Mouse (Mus musculus): ENCODE results near the gene Crocc. TPM values are rescaled to one million over a fixed set of nuclear protein-coding genes. Genes with fewer than 3 reads are reported as not detected.

The Crocc gene
- 5.1 and 6.2 TPM in 2 replicates for polyA plus RNA-seq (2014; fragmentation: Nextera tagmentation; extraction: Ambion mirVana)

DNA sequence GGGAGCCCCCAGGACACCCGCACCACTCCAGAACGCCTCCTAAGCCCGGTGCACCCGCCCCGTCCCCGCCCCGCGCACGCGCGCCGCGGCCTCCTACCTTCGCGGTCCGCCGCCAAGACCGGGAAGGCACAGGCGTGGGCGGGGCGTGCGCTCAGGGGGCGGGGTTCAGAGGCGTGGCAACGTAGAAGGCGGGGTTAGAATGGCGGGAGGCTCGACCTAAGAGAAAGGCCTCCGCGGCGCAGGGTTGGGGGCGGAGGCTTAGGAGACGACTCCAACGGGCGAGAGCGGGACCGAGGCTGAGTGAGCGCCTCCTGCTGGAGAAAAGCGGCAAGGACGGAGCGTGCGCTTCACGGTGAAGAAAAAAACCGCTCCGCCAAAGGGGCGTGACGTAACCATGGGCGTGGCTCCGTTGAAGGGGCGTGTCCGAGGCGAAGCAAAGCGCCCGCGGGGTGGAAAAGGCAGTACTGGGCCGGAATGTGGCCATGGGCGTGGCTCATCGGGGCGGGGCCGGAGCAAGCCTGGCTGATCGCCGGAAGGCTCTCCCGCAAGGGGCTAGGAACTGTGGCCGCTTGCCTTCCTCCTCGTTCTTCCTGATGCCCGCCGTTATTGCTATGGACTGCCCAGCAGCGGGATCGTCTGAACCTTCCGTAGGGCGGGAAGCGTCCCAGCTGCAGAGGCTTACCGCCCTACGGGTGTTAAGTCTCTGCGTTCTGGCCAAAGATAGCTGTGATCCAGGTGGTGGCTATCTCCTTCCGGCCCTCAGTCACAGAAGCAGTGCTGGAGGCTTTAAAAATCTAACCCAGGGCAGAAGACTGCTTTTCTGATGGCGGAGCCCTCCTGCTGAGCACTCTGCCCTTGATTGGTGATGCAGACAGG lies at the start of gene Crocc:
TSS of gene Crocc (minus strand) at position 125 of the 876 bp plus-strand sequence.
- peak; percentile 96 for ATAC-seq (ENCODE audit: low read depth)
- under 1% methylated on average over 52 of the region's 77 CpGs for WGBS

DNA sequence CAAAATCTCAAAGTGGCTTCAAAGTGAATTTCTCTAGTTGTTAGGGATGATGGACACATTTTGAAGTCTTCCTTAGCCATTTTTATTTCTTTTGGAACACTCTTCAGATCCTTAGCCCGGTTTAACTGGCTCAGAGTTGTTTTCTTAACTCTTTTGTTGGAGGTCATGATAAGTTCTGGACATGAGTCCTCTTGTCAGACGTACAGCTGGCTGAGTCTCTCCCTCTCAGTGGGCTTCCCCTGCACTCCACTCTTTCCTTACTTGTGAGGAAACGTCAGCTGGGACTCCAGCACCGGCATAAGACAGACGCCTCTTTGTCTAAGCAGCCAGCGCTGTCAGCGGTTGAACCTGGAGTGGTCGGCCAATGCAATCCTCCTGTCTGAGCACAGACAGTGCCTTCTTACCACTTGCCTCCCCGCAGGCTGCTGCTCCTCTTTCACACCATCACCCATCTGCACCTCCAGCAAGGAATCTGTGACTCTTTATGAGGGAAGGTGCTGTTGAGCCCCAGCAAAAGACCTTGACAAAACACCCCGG lies 47.9 kb upstream of the Crocc start:
- ATAC-seq (ENCODE audit: low read depth): peak; percentile 47
- WGBS: 26% methylated on average over 10 of the region's 10 CpGs

More for the DNA sequence above, at the start of gene Crocc:
- H3K27ac ChIP-seq (replicated peaks; ENCODE audit: low read depth, low read length): peak within 1 kb of the TSS; percentile 89
- peak within 1 kb of the TSS; percentile 60 for H3K4me2 ChIP-seq (ENCODE audit: low read depth, low read length)
- peak within 1 kb of the TSS; percentile 74 for H3K9ac ChIP-seq (ENCODE audit: low read depth, low read length)
- peaks cover 8% of the 10 kb centered on the region; the same call in 1 of the 2 replicates for H3K4me1 ChIP-seq (ENCODE audit: control insufficient read depth, insufficient read depth, low read length)
- H3K27me3 ChIP-seq (replicated peaks; ENCODE audit: control insufficient read depth, insufficient read depth, low read length): no peaks in the 10 kb centered on the region
- DNase-seq (ENCODE audit: low spot score): peak; percentile 99
- peak within 1 kb of the TSS; percentile 58 for H3K4me3 ChIP-seq (ENCODE audit: low read depth, low read length)
- H3K9me3 ChIP-seq (ENCODE audit: control insufficient read depth, low read length): no peaks in the 10 kb centered on the region
- peaks cover 24% of the 10 kb centered on the region for H3K36me3 ChIP-seq (ENCODE audit: control insufficient read depth, insufficient read depth, low read length)

DNA sequence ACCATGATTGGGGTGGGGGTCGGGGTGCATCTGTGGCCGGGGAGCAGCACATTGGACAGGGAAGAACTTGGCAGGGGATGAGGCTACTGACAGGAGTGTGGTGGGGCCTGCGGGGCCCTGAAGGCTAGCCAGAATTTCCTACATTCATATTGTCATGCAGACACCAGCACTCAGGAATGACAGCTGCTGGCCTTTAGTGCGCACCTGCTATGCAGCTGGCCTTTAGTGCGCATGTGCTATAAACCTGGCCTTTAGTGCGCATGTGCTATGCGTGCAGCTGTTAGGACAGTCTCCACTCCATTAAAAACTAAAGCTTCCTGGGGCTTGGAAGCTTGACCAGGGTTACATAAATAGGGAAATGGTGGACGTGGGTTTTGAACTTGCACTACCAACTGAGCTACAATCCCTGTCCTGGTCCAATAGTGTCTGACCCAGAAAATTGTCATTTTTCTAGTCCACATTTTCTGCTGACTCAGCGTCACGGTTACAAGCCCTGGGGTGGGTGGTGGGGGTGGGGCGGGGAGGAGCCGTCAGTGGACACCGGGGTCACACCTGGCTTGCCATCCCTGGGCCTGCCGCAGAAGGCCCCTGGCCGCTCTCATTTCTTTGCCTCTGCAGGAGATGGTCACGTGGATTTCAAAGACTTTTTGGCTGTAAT lies 46.3 kb upstream of the Crocc start:
- ATAC-seq (ENCODE audit: low read depth) (peak; percentile 42; the same call in 1 of the 2 replicates), DNase-seq (ENCODE audit: low spot score) (peak; percentile 73)
- no peaks in the 10 kb centered on the region for H3K4me1 ChIP-seq (ENCODE audit: control insufficient read depth, insufficient read depth, low read length)
- H3K4me2 ChIP-seq (ENCODE audit: low read depth, low read length): no peak overlapping the region
- peaks cover 18% of the 10 kb centered on the region for H3K36me3 ChIP-seq (ENCODE audit: control insufficient read depth, insufficient read depth, low read length)
- no peak overlapping the region for H3K9ac ChIP-seq (ENCODE audit: low read depth, low read length)
- 74% methylated on average over 16 of the region's 16 CpGs for WGBS
- H3K27ac ChIP-seq (replicated peaks; ENCODE audit: low read depth, low read length): no peak overlapping the region
- no peak overlapping the region for H3K4me3 ChIP-seq (ENCODE audit: low read depth, low read length)
- peaks cover 8% of the 10 kb centered on the region for H3K9me3 ChIP-seq (ENCODE audit: control insufficient read depth, low read length)
- H3K27me3 ChIP-seq (replicated peaks; ENCODE audit: control insufficient read depth, insufficient read depth, low read length): no peaks in the 10 kb centered on the region

More for the DNA sequence above, 47.9 kb upstream of the Crocc start:
- Histone ChIP-seq H3K4me2 (ENCODE audit: low read depth, low read length) (no peak overlapping the region), H3K9me3 (ENCODE audit: control insufficient read depth, low read length) (peaks cover 8% of the 10 kb centered on the region), H3K4me3 (ENCODE audit: low read depth, low read length) (no peak overlapping the region), H3K27ac (replicated peaks; ENCODE audit: low read depth, low read length) (no peak overlapping the region), H3K9ac (ENCODE audit: low read depth, low read length) (no peak overlapping the region), H3K4me1 (ENCODE audit: control insufficient read depth, insufficient read depth, low read length) (no peaks in the 10 kb centered on the region), H3K27me3 (replicated peaks; ENCODE audit: control insufficient read depth, insufficient read depth, low read length) (no peaks in the 10 kb centered on the region), H3K36me3 (ENCODE audit: control insufficient read depth, insufficient read depth, low read length) (peaks cover 34% of the 10 kb centered on the region)
- DNase-seq (ENCODE audit: low spot score): peak; percentile 66

DNA sequence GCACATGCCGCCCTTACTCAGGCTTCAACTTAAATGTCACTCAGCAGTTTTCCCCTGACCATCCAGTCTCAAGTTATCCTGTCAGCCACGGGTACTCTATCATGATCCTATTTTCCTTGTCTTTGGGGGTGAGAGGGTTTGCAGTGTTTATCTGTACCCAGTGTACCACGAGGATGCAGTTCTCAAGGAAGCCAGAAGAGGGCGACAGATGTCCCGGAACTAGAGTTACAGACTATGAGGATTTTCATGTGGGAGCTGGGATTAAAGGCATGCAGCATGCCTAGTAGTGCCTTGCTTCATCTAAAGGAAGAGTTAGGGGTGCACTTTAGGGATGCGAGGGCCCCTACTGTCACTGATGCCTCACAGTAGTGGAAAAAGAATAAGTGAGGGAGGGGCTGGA lies 41.5 kb upstream of the Crocc start:
- H3K4me3 ChIP-seq (ENCODE audit: low read depth, low read length): no peak overlapping the region
- ATAC-seq (ENCODE audit: low read depth): no peak
- no peaks in the 10 kb centered on the region for H3K4me1 ChIP-seq (ENCODE audit: control insufficient read depth, insufficient read depth, low read length)
- no peaks in the 10 kb centered on the region for H3K9me3 ChIP-seq (ENCODE audit: control insufficient read depth, low read length)
- DNase-seq (ENCODE audit: low spot score): no peak
- no peaks in the 10 kb centered on the region for H3K36me3 ChIP-seq (ENCODE audit: control insufficient read depth, insufficient read depth, low read length)
- H3K4me2 ChIP-seq (ENCODE audit: low read depth, low read length): no peak overlapping the region
- no peaks in the 10 kb centered on the region for H3K27me3 ChIP-seq (replicated peaks; ENCODE audit: control insufficient read depth, insufficient read depth, low read length)
- no peak overlapping the region for H3K27ac ChIP-seq (replicated peaks; ENCODE audit: low read depth, low read length)
- H3K9ac ChIP-seq (ENCODE audit: low read depth, low read length): no peak overlapping the region
- WGBS: 74% methylated on average over 6 of the region's 6 CpGs

DNA sequence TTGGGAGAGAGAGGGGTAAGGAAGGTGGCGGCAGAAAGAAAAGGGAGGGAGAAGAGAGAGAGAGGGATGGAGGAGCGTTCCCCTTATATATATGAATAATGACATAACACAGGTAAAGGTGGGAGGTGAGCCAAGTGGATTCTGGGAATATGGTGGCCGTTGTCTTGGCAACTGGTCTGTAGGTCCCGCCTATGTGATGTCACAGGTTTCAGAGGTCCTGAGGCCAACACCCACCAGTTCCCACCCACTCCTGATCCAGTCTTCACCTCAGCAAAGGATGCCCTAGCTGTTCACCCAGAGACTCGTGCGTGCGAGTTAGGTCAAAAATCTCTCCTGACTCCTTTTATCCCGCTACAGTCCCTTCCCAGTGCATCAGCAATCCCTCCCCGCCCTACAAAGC lies 40.9 kb upstream of the Crocc start:
- 91% methylated on average over 8 of the region's 9 CpGs for WGBS
- H3K27me3 ChIP-seq (replicated peaks; ENCODE audit: control insufficient read depth, insufficient read depth, low read length): no peaks in the 10 kb centered on the region

DNA sequence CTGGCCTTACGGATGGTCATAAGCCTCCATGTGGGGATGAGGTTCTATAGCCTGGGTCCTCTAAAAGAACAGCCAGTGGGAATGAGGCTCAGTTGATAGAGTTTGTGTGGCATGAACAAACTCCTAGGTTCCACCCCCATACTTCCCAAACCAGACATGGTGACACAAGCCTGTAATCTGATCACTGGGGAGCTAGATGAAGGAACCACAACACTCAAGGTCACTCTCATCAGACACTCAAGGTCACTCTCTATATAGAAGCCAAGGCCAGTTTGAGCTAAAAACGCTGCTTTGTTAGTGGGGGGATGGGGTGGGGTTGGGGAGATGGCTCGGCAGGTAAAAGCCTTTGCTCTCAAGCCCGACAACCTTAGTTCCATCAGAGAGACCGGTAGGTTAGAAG lies 39.6 kb upstream of the Crocc start:
- H3K9ac ChIP-seq (ENCODE audit: low read depth, low read length): no peak overlapping the region
- no peaks in the 10 kb centered on the region for H3K9me3 ChIP-seq (ENCODE audit: control insufficient read depth, low read length)
- no peaks in the 10 kb centered on the region for H3K36me3 ChIP-seq (ENCODE audit: control insufficient read depth, insufficient read depth, low read length)
- no peak overlapping the region for H3K4me3 ChIP-seq (ENCODE audit: low read depth, low read length)
- no peak overlapping the region for H3K27ac ChIP-seq (replicated peaks; ENCODE audit: low read depth, low read length)
- no peak overlapping the region for H3K4me2 ChIP-seq (ENCODE audit: low read depth, low read length)
- DNase-seq (ENCODE audit: low spot score): no peak
- 72% methylated on average over 5 of the region's 5 CpGs for WGBS
- no peaks in the 10 kb centered on the region for H3K27me3 ChIP-seq (replicated peaks; ENCODE audit: control insufficient read depth, insufficient read depth, low read length)
- no peak for ATAC-seq (ENCODE audit: low read depth)
- H3K4me1 ChIP-seq (ENCODE audit: control insufficient read depth, insufficient read depth, low read length): no peaks in the 10 kb centered on the region

More for the DNA sequence above, 40.9 kb upstream of the Crocc start:
- H3K9ac ChIP-seq (ENCODE audit: low read depth, low read length): no peak overlapping the region
- no peak overlapping the region for H3K27ac ChIP-seq (replicated peaks; ENCODE audit: low read depth, low read length)
- no peaks in the 10 kb centered on the region for H3K4me1 ChIP-seq (ENCODE audit: control insufficient read depth, insufficient read depth, low read length)
- no peak overlapping the region for H3K4me2 ChIP-seq (ENCODE audit: low read depth, low read length)
- no peak for DNase-seq (ENCODE audit: low spot score)
- no peaks in the 10 kb centered on the region for H3K9me3 ChIP-seq (ENCODE audit: control insufficient read depth, low read length)
- no peaks in the 10 kb centered on the region for H3K36me3 ChIP-seq (ENCODE audit: control insufficient read depth, insufficient read depth, low read length)
- no peak overlapping the region for H3K4me3 ChIP-seq (ENCODE audit: low read depth, low read length)
- no peak for ATAC-seq (ENCODE audit: low read depth)

DNA sequence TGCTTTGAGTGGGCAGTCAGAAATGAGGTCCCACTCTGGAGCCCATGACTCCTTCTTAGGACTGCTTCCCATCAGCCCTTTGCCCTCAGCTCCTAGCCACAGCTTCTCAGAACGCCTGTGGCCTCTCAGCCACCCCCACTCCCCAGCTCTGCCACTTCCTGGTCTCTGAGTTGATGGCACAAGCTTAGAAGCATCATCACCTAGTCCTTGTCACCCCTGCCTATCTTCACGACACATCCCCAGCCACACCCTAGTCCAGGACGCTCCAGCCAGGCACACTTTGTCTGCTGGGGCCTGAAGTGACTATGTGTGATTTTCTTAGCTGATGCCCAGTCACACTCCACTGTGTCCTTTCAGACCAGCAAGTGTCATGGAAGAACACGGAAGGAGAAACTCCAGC lies 38.6 kb upstream of the Crocc start:
- no peaks in the 10 kb centered on the region for H3K36me3 ChIP-seq (ENCODE audit: control insufficient read depth, insufficient read depth, low read length)
- no peak overlapping the region for H3K27ac ChIP-seq (replicated peaks; ENCODE audit: low read depth, low read length)
- no peak overlapping the region for H3K4me2 ChIP-seq (ENCODE audit: low read depth, low read length)
- H3K9ac ChIP-seq (ENCODE audit: low read depth, low read length): no peak overlapping the region
- no peaks in the 10 kb centered on the region for H3K4me1 ChIP-seq (ENCODE audit: control insufficient read depth, insufficient read depth, low read length)
- ATAC-seq (ENCODE audit: low read depth): no peak
- H3K4me3 ChIP-seq (ENCODE audit: low read depth, low read length): no peak overlapping the region
- 77% methylated on average over 4 of the region's 4 CpGs for WGBS
- no peaks in the 10 kb centered on the region for H3K27me3 ChIP-seq (replicated peaks; ENCODE audit: control insufficient read depth, insufficient read depth, low read length)
- DNase-seq (ENCODE audit: low spot score): no peak
- H3K9me3 ChIP-seq (ENCODE audit: control insufficient read depth, low read length): no peaks in the 10 kb centered on the region

DNA sequence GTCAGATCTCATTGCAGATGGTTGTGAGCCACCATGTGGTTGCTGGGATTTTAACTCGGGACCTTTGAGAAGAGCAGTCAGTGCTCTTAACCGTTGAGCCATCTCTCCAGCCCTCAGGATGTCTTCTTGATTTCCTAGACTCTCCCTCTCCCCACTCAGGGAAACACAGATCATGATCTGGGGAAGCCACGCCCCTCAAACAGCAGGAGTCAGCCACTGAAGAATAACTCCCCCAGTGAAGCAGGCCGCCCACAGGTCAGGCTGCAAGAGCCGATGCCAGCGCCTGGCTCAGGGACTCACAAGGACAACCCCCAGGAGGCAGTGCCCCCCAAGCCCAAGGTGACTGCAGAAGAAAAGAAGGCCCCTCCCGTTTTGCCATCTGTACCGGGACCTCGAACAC lies 36.4 kb upstream of the Crocc start:
- peak; percentile 26 for DNase-seq (ENCODE audit: low spot score)
- Histone ChIP-seq H3K9ac (ENCODE audit: low read depth, low read length) (no peak overlapping the region), H3K27ac (replicated peaks; ENCODE audit: low read depth, low read length) (no peak overlapping the region), H3K27me3 (replicated peaks; ENCODE audit: control insufficient read depth, insufficient read depth, low read length) (no peaks in the 10 kb centered on the region), H3K4me3 (ENCODE audit: low read depth, low read length) (no peak overlapping the region), H3K36me3 (ENCODE audit: control insufficient read depth, insufficient read depth, low read length) (no peaks in the 10 kb centered on the region), H3K4me1 (ENCODE audit: control insufficient read depth, insufficient read depth, low read length) (no peaks in the 10 kb centered on the region), H3K9me3 (ENCODE audit: control insufficient read depth, low read length) (no peaks in the 10 kb centered on the region), H3K4me2 (ENCODE audit: low read depth, low read length) (no peak overlapping the region)
- WGBS: 14% methylated on average over 9 of the region's 9 CpGs
- ATAC-seq (ENCODE audit: low read depth): no peak
